Mouse (Mus musculus) T-cell, adult 2 months (primary cell): ENCODE measurements around the gene BC004004.
A peak's percentile ranks its signal among the peaks of the same experiment; 100 is the strongest.
"Not testable (repeated sequence)": the region's sequence is repeated elsewhere in the genome, so short reads cannot be mapped to it uniquely, and the experiment has no call there.

Experiments used
- DNase-seq: peaks from one replicate; pipeline ENCODE4 v3.0.0; 2022; ENCODE audit warnings: low spot score

BC004004 gene

DNA sequence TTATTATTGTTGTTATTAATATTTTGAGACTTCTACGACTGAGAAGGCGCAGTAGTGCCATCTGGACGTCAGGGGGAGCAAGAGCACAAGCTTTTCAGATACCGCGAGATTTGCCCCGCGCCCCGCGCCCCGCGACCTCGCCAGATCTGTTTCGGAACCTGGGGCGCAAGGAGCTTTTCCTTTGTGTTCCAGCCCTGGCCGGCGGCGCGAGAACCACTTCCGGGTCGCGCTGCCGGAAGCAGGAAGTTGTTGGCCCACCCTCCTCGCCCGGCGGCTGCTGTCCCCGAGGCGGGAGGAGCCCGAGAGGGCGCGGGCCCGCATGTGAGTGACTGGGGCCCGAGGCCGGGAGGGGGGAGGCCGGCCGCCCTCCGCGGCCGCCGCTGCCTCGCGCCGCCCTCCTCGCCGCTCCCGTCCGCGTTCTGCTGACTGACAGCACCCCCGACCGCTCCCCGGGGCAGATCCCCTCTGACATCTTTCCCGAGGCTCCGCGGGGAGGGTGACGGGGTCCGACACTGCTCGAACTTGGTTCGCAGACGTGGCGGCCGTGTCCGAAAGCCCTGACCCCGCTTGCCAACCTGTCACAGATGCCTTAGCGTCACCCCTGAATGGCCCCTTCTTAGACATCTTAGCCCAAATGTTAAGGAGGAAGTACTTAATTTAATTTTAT is at the start of gene BC004004:
TSS of gene BC004004 (plus strand) at position 107 of the 667 bp plus-strand sequence.
- DNase-seq: peak; percentile 94

DNA sequence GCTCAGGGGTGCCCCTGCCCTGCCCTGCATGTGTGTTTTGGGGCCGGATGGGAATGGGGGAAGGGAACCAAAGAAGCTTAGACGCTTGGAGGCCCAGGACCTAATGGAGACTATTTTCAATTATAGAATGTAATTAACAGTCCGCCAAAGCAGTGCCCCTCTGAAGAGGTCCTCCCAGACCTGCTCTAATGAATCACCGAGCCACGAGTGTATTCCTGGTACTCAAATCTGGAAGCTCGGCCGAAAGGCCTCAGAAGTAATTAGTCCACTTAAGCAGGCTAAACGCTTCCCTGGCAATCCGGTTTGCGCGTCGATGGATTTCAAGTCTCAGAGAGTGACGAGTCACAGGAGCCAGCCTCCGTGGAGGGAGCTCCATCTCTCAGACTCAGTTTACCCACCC is 48.0 kb upstream of the BC004004 start:
- no peak for DNase-seq

DNA sequence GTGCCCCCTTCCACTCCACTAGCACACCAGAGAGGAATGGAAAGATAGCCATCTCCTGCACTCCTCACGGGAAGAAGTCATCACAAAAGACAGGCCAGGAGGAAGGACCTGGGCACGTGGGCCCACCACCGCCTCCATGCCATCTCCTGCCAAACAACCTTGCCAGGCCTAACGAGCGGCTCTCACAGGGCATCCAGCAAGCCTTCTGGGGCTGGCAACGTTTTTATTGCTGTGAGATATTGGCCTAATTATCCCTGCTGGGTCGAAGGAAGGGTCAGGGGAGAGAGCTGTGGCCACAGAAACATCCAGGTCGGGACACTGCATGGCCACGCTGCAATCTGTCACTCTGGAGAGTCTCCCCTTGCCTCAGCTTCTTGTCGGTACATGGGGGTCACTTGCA is 37.5 kb upstream of the BC004004 start:
- DNase-seq: no peak

DNA sequence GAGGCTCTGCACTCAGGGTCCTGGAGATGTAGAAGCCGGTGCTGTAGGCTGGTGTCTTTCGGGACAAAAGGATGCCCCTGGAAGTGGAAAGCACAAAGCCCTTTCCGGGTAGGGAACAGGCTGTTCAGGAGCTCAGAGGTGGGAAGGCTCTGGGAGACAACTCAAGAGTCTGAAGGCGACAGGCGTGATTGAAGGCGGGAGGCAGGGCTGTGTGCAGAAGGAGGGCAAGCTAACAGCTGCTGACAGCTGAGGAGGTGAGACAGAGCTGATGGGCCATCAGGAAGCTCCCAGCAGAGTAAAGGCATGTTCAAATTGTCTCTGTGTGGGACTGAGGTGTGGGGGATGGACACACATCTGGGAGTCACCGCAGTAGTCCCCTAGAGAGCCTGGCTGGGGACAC is 32.5 kb upstream of the BC004004 start:
- DNase-seq: no peak

DNA sequence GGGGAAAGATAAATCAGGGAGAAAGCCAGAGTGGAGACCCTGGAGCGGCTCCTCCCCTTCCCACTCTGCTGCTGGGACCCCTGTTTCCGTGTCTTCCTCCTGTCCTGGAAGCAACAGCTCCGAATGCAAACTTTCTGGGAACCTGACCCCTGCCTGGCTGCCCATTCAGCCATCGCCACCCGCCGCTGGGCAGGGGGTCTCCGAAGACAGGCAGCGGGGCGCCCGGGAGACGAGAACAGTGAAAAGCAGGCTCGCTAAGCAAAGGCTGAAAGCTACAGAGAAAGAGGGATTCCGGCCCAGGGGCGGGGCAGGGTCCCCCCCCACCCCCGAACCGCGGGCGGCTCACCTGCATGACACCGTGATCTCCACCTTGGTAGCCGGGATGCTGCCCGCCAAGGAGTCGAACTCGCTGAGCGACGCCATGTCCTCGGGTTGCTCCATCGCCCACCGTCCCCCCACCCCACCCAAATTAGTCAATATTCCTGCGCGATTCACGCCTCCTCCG is 31.3 kb upstream of the BC004004 start:
- no peak for DNase-seq

DNA sequence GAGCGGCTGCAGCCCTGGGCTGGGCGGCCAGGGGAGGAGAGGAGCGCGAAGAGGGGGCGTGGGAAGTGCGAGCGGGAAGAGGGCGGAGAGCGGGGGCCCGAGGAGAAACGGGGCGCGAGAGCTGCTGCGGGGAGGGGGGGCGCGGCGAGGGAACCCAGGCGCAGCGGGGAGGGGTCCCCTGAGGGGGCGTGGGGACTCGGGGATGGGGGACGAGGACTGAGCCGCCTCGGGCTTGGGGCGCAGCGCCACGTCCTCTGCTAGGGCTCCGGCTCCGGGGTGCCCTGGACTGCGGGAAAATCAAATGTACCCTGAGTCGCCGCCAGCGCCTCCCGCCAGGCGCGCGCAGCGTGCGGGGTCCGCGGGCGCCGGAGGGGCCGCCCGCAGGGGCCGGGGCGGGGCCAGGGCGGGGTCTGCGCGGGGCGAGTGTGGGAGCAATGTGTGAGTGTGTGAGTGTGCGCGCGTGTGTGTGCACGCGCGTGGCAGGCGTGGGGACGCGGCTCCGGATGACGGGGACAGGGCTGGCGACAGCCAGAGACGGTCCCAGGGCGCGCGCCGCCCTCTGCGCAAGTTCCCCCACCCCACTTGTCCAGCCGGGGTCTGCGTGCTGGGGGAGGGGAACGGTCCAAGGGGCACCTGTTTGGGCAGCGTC is 30.7 kb upstream of the BC004004 start, which contains the start of gene Cpne5:
TSS of gene Cpne5 (minus strand) at position 396 of the 649 bp plus-strand sequence.
- peak; percentile 23 for DNase-seq

DNA sequence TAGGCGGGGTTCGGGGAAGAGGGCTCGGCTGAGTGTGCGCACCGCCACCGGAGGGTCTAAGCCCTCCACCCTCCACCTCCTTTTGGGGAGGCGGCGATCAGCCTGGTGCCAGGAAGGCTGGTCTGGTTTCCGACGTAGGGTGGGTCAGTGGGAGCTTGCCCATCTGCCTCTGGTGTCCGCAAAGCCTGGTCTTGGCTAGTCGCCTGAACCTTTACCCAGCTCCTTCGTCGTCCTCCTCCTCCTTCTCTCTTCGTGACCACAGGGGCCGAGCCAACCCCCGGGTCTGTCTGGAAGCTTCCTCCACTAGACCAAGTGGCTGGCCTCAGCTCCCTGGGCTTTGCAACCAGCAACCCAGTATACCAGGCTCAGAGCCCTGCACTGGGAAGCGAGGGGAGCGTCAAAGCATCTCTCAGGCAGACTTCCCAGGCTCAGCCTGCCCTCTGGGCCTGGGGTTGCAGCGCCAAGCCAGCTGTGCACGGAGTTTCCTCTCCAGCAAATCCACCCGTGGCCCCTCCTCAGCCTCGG is 30.1 kb upstream of the BC004004 start:
- no peak for DNase-seq

DNA sequence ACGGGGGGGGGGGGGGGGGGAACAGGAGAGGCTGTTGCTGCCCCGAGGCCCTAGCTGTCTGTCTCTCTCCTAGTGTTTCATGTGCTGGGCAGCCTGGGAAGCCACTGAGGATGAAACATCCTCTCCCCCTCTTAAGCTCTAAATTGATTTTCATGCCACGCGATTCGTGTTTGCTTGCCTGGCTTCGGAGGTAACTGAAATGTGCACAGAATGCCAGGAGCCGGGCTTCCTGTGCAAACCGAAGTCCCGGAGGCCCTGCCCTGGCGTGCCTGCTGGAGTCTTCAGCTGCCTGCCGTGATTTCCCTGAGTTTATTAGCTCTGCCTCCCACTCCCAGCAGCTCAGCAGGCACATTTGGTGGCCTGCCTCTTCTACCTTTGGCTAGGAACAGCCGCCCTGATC is 23.7 kb upstream of the BC004004 start:
- no peak for DNase-seq

DNA sequence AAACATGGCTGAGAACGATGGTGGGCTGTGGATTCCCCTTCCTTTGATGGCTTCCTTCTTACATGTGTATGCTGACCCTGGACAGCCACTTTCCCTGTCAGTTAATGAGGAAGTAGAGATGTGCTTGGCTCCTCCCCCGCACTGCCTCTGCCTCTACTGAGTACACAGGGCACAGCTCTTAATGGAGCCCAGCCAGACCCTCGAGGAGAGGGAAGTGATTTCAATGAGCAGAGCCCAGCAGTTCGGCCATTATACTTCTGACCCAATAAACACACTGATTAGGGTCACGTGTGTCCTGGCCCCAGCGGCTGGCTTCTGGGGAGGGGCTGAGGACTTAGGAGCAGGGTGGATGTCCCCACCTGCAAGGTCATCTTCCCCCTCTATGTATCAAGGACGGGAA is 22.9 kb upstream of the BC004004 start:
- DNase-seq: no peak

DNA sequence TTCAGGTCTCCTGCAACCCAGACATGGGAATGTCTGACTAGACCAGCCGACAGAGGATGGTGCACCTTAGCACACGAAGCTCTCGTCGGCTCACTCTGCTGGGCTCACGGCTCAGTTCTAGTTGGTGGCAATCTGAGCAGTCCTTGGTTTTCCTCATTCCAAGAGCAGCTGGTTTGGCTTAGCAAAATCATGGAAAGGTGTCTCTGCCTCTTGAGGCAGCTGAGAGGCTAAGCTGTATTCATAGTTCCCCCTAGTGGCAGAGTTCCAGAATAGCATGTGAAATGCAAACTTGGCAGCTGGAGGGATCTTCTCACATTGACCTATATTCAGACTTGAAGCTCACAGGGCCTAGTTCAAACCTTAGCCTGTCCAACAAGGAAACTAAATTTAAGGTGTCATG is 22.0 kb upstream of the BC004004 start:
- peak; percentile 32 for DNase-seq

DNA sequence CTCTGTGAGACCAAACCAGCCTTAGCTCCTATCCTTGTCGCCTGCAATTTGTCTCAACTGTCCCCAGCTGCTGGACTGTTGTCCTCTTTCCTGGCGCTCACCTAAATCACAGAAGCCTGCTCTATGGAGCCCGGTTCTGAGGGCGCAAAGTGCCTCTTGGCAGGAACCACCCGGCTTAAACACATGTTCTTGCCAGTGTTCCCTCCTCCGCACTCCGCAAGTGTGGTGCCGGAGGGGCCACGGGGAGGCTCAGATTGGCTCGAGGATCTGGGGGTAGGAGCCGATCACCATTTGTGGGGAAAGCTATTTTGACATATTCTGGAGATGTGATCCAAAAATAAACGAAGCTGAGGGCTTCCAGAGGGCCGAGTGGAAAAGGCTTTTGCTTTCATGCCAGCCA is 20.7 kb upstream of the BC004004 start:
- no peak for DNase-seq

DNA sequence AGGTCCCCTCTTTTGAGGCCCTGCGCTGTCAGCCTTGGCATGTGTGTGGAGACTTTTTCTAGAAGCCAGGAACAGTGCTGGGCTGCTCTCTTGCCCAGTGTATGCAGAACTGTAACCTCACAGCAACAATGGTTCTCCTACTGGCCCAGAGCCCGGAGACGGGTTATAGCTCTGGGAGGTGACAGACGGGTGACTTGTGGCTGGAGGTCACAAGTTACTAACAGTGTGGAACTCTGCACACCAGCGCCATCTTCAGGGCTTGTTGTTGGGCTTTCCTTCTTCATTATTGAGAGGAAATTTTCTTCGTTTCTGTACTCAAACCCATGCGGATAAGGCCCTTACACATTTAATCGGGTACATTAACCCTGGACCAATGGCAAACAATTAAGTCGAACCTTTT is 19.1 kb upstream of the BC004004 start:
- DNase-seq: no peak

DNA sequence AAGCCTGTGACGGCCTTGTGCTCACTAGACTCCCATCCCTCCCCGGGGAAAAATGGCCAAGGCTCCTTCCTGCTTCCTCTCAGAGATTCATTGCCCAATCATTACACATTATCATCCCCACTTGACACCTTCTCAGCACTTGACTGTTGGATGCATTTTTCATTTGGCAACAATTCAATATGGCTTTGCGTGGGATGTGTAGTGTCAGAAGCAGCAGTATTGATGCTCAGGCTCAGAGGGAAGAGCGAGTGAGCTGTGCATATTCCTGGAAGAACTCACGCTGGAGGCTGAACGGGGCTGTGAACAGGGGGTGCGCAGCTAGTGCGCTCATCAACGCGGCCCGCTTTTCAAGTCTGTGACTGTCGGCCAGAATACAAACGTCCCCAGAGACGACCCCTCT is 17.6 kb upstream of the BC004004 start:
- not testable (repeated sequence) for DNase-seq

DNA sequence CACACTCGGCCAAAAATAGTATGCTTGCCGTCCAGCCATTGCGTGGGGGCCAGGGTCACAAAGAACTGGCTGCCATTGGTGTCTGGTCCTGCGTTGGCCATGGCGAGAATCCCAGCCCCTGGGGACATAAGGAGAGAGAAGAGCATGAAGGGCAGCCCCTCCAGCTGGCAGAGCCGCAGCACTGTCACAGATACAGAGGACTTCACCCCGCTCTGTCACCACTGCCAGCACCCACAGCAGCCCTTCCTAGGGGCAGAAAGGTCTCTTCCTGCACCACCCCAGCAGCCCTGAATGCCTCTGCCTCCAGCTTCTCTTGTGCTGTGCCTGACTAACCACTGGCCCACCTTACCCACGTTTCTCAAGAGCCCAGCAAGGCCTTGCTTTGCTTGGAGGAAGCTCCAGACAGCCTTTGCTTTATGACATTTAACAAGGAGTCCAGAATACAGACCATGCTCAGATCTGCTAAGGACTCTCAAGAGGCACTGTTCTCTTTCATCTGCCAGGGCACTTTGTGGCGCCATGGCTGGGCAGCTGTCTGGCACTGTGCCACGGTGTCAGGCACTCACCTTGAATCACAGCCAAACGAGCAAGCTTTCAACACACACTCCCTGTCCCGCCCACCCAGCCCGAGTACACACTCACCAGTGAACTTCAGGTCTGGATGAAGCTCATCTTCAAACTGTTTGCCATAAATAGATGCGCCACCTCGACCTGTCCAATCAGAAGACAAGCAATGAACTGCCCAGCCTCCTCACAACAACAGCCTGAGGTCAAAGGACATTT is 16.8 kb upstream of the BC004004 start:
- no peak for DNase-seq

DNA sequence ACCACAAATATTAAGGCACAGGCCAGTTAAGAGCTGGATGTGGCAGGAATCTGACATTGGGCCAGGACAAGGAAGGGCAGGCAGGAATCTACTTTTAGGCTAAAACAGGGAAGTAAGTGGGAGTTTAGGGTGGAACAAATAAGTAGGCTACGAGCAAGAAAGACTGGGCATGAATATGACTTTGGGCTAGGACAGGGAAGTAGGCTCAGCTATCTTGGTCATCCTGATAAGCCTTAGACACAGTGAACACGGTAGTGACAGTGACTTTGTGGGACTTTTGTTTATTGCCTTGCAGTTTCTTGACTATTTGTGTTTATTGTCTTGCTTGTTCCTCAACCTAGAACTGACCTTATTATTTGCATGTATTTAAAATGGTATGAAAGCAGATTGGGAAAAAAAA is 15.4 kb upstream of the BC004004 start:
- DNase-seq: no peak

DNA sequence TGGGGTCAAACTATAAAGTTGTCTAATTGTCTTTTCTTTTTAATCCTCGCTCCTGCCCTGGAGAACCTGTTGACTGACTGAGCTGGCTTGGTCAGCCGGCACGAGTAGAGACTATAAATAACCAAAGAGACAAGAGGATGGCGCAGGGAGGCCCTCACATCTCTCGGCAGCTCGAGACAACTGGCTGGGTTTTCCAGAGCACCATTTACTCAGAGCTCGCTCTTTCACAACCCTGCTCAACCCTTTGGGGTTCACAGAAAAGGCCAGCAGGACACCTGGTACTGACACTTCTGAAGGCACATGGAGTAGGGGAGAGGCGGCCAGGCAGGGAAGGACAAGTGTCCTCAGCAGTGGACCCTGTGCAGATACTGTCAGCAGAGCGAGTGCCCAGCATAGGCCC is 14.9 kb upstream of the BC004004 start:
- no peak for DNase-seq

DNA sequence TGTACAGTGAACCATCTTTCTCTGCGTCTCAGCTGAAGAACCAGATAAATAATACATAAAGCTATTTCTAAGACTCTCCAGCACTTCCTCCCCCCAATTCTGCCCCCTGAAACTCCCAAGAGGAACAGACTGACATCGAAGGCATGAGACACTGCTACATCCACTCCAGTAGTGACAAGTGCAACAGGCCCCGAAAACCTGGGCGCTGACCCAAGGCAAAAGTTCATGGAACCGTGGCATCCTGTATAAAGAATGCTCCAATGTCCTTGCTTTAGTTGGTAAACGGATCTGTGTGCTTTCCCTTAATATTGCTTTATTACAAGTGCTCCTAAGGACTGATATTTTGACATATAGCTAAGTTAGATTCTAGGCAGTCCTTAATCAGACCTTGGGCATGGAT is 13.8 kb upstream of the BC004004 start:
- not testable (repeated sequence) for DNase-seq

DNA sequence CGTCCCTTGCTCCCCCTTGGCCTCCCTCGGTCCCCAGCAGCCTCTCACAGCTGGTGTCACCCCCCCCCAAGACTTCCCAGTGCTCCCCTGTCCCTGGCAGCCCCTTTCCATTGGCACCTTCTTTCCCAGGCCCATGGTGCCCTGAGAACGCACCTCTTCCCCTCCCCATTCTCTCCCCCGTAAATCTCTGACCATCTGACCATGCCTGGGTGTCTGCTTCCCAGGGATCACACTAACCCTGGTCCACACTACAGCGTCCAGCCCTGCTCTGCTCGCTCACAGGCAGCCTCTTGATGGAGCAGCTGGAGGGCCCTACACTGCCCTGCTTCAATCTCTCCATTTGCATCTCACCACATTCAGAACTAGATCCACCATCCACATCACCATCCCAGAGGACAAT is 12.1 kb upstream of the BC004004 start:
- no peak for DNase-seq

DNA sequence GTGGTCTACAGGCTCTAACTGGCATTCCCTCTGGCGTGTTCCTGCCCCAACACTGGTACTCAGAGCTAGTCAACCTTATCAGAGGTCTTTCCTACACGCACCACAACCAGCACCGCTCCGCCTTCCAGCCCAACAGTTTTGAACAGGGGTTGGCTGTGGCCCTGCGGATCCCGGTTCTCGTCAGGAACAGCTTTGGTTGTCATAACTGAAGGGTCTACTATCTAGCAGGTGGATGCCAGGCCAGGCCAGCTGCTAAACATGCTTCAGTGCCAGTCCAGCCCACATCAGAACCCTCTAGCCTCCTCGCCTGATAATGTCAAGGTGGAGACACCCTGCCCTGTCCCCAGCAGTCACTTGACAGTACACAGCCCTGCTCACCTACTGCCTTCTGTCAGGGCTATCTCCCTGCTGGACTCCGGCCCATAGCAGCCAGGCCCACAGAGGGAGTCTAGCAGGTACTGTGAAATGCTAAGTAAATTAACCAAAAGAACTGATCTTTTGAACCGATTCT is 11.5 kb upstream of the BC004004 start:
- no peak for DNase-seq

DNA sequence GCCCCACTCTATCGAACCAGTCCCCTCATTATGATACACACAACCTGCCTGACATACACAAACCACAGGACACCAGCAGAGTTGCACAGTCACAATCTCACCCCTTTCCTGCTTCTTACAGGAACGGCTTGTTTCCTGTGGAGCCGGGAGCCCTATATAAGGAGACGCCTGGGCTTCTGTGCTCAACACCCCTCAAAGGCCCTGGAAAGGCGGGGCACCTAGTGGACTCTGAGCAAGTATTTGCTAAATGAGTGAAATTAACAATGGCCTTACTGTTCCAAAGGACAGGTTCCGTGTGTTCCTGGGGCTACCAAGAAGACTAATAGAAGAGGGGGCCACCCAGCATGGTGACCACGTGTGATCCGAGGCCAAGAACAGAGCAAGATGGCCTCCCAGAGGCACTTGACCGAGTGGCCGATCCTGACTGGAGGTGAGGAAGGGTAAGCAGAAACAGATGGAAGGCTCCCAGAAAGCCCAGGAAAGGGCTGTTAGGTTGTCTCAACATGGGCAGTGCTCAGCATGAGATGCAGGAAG is 10.5 kb upstream of the BC004004 start:
- no peak for DNase-seq

DNA sequence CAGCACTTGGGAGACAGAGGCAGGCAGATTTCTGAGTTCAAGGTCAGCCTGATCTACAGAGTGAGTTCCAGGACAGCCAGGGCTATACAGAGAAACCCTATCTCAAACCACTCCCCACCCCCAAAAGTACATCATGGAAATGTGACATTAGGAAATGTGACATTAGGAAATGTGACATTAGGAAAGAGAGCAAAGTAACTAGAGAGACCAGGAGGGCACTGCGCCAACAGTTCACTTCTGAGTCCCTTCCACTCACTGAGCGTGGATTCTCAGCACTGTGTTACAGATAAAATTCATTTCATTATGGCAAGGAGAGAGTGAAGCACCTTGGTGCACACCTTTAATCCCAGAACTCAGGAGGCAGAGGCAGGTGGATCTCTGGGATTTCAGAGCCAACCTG is 9.7 kb upstream of the BC004004 start:
- DNase-seq: no peak

DNA sequence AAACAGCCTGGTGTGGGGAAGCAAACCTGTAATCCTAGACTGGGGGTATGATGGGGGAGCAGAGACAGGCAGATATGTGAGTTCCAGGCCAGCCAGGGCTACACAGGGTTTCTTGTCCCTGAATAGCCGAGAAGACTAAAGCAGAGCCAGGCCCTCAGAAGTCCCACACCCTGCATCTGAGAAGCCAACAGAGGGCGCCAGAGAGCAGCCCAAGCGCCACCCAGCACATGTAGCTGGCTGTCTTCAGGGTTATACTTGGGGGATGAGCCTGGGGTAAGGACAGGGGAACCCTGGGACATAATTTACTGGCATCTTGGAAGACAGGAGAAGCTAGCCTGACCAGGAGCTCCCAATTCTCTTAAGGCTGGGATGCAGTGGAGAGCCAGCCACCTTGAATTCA is 9.1 kb upstream of the BC004004 start:
- DNase-seq: peak; percentile 76
